Mouse (Mus musculus): ENCODE data around the gene Cyp27a1.

- TF ChIP-seq GATA1 (IDR thresholded peaks at IDR 0.05; ENCODE audit: low read length): no peak
- TF ChIP-seq TAL1 (IDR thresholded peaks at IDR 0.05; ENCODE audit: low read length): no peak
Observed at GRCm38 (mm10) chr1:74783554-74783953, 70.2 kb downstream of the Cyp27a1 start.
